Mouse (Mus musculus): Measurements from ENCODE around the gene Cyb5b. TPM values are rescaled to one million over a fixed set of nuclear protein-coding genes. Genes with fewer than 3 reads are reported as not detected.

Gene Cyb5b
- total RNA-seq (2023) = 10 to 100 TPM; 21.5 to 21.8 TPM

GRCm38 (mm10) chr8:107150404-107151157 is at the start of gene Cyb5b:
Cyb5b (plus strand) TSS chr8:107150640.

Other genes starting within 250 kb of the Cyb5b start
- gene Sntb2, start 214.9 kb upstream of the Cyb5b start, total RNA-seq (2023) = 10 to 100 TPM; 21.5 to 21.8 TPM
- gene Vps4a, start 119.4 kb upstream of the Cyb5b start, total RNA-seq (2023) = 10 to 100 TPM; 23.2 to 28.6 TPM
- gene Pdf, start 102.0 kb upstream of the Cyb5b start, total RNA-seq (2023) = 1 to 10 TPM; 3.0 to 4.7 TPM
- 10 to 100 TPM; 17.8 to 21.0 TPM for gene Cog8, start 94.0 kb upstream of the Cyb5b start, total RNA-seq (2023)
- gene Nip7, start 93.8 kb upstream of the Cyb5b start, total RNA-seq (2023) = 10 to 100 TPM; 22.5 to 23.4 TPM
- gene Tmed6, start 85.0 kb upstream of the Cyb5b start, total RNA-seq (2023) = not detected
- gene Terf2, start 54.1 kb upstream of the Cyb5b start, total RNA-seq (2023) = 10 to 100 TPM; 14.1 to 18.0 TPM
- 10 to 100 TPM; 71.6 to 79.1 TPM for gene Nfat5, start 142.8 kb downstream of the Cyb5b start, total RNA-seq (2023)